Mouse (Mus musculus) cerebellum, postnatal 25 days (tissue): ENCODE measurements around the gene Zfp385a.

ENCODE experiments used
- DNase-seq, 2 experiments: peaks; one replicate each; pipeline ENCODE4 v3.0.0; 2021; ENCODE audit warnings: mixed read lengths in 2 of 2

The Zfp385a gene

GRCm38 (mm10) chr15:103284647-103285046 is 55.2 kb downstream of the Zfp385a start:
- no peak for DNase-seq

GRCm38 (mm10) chr15:103284066-103284465 is 55.8 kb downstream of the Zfp385a start:
- peak; percentile 42 to 61 for DNase-seq

GRCm38 (mm10) chr15:103281465-103282205 is 58.3 kb downstream of the Zfp385a start:
- no peak for DNase-seq

- DNase-seq = peak in 1 of 2 experiments; percentile 18
Measured at GRCm38 (mm10) chr15:103280817-103281464, 59.0 kb downstream of the Zfp385a start.

- DNase-seq = peak in 1 of 2 experiments; percentile 36
Measured at GRCm38 (mm10) chr15:103279750-103280149, 60.1 kb downstream of the Zfp385a start.

- DNase-seq = no peak
Measured at GRCm38 (mm10) chr15:103277949-103278348, 61.9 kb downstream of the Zfp385a start.

GRCm38 (mm10) chr15:103275943-103276342 is 64.0 kb downstream of the Zfp385a start:
- peak in 1 of 2 experiments; percentile 9 for DNase-seq

GRCm38 (mm10) chr15:103272419-103273279 is 67.2 kb downstream of the Zfp385a start, which contains the start of gene Copz1:
Gene Copz1 (plus strand): TSS chr15:103272714.
- peak; percentile 96 for DNase-seq

GRCm38 (mm10) chr15:103268903-103269302 is 71.0 kb downstream of the Zfp385a start:
- DNase-seq = no peak

- DNase-seq = no peak
Measured at GRCm38 (mm10) chr15:103264794-103265193, 75.1 kb downstream of the Zfp385a start.
